Mouse (Mus musculus) T-helper 2 cell (primary cell): ENCODE measurements around the gene Figla.

ENCODE experiments used
- in situ Hi-C: fragments of 300-600 bp; cut with MboI, MseI; formaldehyde crosslinking; loops from one replicate; pipeline ENCODE4 v1.15.1; 2025; ENCODE audit warnings: high pct_unique_total_duplicates

Figla gene

GRCm38 (mm10) chr6:86069009-86069408, 53.0 kb downstream of the Figla start:
- in situ Hi-C loops: no loop called here

- in situ Hi-C loops: no loop called here
These were observed 53.9 kb downstream of the Figla start for GRCm38 (mm10) chr6:86069856-86070255.

GRCm38 (mm10) chr6:86070277-86070676, 54.3 kb downstream of the Figla start:
- in situ Hi-C loops: no loop called here
